Mouse (Mus musculus) erythroblast, embryonic 14.5 days (primary cell): ENCODE data around the gene Vav1.

Experiments used
- GATA1 ChIP-seq: IDR thresholded peaks from 2 replicates; pipeline ENCODE4 v1.6.1; 2012; ENCODE audit warnings: low read length, inconsistent platforms, mixed read lengths
- TAL1 ChIP-seq: IDR thresholded peaks from 3 replicates; pipeline ENCODE4 v1.6.1; 2012; ENCODE audit warnings: low read length, inconsistent platforms, mixed read lengths

DNA sequence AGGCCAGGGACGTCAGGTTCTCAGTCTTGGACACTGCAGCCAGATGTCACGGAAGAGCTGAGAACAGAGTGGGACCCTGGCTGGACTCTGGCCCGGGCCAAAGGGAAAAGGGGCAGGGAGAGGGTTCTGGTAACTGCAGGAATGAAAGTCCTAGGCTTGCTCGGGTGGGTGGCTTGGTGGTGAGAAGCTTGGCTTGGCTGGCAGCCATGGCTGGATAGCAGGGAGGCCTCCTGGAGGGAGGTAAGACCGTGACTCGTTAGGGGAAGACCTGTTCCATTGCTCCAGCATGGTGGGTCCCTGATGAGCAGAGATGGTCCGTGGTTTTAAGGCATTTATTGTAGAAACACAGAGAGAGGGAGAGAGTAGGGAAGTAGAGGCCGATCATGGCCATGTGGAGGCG is 7.6 kb upstream of the Vav1 start:
- TF ChIP-seq GATA1 (no peak), TAL1 (no peak)
